Mouse (Mus musculus) c-Kit-positive CD71-positive TER-119-positive erythroid progenitor cells, embryonic 14.5 days (primary cell): ENCODE data around the gene Lrrc51.
A peak's percentile ranks its signal among the peaks of the same experiment; 100 is the strongest.
"Not testable (repeated sequence)": the region's sequence is repeated elsewhere in the genome, so short reads cannot be mapped to it uniquely, and the experiment has no call there.

Experiments
- DNase-seq: peaks from one replicate; pipeline ENCODE4 v3.0.0-alpha.2; 2013; ENCODE audit warnings: low spot score

Lrrc51 gene

DNA sequence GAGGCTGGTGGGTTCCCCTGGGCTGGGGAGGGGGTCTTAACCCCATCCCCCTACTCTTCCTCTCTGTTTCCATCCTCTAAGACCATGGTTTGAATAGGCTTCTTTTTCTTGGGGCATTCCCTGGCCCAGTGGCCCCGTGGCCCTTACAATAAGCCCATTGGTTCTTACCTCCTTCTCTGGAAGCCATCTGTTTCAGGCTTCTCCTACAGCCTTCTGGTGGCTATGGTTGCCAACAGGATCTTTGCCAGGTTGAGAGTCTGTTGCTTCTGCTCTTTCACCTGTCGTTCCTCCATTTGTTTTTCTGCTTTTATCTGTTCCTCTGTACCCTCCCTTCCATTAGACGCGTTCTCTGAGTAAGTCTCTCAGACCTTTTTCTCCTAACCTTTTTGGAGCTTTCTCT is 3.9 kb upstream of the Lrrc51 start:
- DNase-seq = no peak

DNA sequence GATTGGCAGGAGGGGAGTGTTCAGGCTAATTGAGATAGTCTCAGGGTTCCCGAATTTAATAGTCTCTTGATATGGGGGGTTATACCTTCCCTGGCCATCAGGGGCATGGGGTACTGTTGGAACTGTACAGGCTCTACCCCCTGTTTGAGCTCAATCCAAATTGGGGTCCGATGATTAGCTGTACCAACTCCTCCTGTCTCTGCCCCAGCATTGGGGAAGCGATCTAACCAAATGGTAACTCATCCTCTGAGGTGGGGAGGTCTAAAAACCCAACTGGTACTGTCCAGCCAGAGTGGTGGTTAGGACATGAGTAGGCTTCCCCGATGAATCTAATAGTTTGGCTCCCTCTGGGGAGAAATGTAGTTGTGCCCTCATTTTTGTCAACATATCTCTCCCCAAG is 3.3 kb upstream of the Lrrc51 start:
- DNase-seq = no peak

DNA sequence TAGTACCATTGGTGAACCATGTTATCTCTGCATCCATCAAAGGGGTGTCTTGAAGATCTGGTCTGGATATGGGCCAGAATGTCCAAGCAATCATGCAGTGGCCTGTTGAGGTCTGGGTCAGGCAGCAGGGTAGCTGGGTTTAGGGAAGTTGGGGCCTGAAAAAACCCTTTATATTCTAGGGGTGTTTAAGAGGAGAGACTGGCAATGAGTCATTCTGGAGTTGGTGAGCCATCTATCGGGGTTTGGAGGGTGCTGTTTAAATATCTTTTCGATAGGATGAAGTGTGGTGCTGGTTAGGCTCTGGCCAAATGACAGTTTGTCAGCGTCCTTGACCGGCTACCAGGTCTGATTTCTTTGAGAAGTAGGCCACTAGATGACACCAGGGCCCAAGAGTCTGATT is 2.3 kb upstream of the Lrrc51 start:
- DNase-seq = no peak

DNA sequence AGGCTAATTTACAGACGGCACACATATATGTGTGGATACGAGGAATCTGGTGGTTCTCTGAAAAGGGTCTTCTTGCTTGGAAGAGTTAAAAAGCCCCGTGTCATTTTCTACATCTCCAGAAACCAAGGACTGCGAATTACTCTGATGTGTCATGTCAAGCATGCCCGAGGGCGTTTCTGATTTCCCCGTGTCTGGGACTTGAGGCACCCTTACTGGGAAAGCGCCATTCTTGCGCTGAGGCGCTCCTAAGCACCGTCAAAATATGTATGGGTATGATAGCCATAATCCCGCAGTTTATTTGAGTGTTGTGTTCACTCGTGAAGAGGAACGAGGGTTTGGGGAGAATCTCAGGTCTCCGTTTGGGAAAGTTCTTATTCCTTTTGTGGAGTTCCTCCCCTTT is 395 bp downstream of the Lrrc51 start:
- DNase-seq = peak; percentile 56

DNA sequence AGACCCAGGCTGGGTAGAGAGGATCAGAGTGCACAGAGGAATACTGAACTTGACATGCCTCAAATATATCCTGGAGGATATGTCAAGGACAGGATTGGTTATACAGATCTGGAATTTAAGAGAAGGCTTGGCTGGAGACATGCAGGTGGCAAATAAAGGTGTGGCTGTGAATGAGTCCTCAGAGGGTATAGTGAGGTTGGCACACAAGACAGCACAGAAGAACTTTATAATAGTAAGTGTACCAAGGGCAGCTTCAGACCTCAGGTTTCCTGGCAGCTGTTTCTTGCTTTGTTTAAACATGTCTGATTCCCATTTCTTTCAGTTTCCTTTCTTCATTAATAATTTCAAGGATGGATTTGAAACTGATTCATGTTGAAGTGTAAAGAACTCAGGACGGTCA is 1.1 kb downstream of the Lrrc51 start:
- no peak for DNase-seq

DNA sequence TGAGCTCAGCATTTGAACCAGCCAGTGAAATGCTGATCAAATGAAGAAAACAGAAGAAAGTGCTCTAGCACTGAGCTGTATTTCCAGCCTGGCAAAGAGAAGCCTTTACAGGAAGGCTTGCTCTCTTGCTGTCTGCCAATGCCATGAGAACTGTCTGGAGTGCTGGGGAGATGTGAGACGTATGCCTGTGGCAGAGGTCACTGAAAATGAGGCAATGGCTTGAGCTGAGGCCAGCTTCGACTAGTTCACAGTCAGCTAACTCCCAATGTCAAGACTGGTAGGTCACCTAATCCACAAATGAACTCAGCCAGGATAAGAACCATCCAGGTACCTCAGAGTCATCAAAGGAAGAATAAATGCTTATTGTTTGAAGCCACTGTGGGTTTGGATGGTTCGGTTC is 5.6 kb downstream of the Lrrc51 start:
- no peak for DNase-seq

DNA sequence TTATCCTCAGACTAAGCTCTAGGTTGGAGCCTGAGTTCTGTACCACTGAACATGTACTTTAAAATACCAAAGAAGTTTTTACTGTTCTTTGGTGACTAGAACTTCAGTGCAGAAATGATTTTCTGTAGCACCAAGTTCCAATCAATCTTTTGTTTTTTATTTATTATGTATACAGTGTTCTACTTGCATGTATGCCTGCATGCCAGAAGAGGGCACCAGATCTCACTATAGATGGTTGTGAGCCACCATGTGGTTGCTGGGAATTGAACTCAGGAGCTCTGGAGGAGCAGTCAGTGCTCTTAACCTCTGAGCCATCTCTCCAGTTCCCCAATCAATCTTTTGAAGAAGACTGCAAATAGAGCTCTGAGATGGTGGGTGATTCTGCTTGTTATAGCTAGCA is 7.8 kb downstream of the Lrrc51 start:
- DNase-seq = not testable (repeated sequence)

DNA sequence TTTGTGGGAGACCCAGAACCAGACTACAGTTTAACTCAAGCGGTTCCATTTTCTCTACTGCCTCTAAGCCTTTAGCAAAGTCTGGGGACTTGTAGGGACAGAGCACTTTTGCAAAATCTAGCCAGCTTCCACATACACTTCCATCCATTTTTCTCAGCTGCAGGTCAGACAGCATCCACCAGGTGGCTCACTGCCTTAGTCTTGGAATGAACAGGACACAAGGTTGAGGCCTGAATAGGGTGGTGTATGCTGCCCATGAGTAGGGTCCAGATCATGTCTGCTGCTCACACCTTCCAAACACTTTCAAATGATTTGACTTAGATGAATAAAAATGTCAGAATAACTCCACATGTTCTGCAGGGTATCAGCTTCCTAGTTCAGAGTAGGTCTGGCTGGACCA is 15.6 kb downstream of the Lrrc51 start:
- DNase-seq = peak; percentile 58

DNA sequence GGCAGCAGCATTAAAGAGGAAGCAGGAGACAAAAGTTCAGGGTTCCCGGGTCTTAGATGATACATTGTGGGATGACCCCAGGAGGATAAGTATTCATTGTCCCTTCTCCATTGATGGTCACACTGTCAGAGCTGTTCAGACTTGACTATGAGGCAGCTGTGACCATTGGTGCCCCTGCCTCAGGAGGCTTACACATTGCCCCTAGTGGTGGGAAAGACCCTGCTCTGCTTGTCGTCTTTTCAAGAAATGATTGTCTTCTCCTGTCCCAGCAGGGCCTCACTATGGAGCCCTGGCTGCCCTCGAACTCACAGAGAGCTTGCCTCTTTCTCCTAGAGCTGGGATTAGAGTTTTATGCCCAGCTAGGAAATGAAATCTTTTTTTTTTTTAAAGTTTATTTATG is 21.7 kb downstream of the Lrrc51 start:
- DNase-seq = no peak

DNA sequence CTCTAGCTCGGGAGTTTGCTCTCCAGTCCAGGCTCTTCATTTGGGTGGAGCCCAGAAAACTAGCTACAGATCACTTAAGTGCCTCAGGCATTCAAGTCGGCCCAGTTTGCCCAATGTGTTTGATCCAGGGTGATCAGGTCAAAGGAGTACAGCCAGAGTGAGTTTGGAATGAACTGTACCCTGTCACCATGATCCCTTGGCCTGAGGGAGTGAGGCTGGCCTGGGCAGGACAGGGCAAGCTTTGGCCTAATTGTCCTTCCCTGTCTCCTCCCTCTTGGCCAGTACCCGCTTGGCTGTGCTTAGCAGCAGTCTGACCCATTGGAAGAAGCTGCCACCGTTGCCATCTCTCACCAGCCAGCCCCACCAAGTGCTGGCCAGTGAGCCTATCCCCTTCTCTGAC is 23.6 kb downstream of the Lrrc51 start:
- DNase-seq = no peak

DNA sequence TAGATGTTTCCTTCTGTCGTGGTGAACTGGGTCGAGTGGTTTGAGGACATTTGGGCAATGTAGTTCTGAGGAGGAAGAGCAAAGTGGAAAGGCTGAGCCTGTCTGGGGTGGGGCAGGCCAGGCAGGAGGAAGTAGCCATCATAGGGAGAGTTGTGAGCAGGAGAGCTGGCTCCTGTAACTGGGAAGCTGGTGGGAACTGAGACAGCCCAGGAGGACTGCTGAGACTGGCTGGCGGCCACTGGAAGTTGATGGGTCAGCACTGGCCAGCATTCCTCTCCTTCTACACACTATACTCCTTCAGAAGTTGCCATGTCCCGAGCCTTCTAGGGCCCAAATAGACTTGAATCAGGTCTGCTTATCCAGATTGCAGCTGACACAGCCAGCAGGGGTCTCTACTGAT is 25.3 kb downstream of the Lrrc51 start:
- no peak for DNase-seq

DNA sequence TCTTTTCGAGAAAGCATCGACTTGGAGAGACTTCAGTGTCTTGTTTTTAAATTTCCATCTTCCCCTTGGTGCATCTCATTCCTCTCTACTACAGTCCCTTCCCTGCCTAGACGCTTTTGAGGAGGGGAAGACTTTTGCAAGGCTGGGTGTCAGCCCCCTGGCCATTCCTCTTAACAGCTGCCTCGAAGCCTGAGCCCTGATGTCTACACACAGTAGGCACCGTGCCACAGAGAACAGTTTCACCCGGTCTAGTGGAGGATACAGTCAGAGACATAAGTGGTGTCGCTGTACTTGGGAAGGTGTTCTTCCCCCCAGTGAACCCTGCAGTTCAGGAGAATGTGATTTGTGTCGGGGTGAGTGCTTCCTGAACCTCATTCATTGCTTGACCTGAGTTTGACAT is 27.0 kb downstream of the Lrrc51 start:
- DNase-seq = no peak

DNA sequence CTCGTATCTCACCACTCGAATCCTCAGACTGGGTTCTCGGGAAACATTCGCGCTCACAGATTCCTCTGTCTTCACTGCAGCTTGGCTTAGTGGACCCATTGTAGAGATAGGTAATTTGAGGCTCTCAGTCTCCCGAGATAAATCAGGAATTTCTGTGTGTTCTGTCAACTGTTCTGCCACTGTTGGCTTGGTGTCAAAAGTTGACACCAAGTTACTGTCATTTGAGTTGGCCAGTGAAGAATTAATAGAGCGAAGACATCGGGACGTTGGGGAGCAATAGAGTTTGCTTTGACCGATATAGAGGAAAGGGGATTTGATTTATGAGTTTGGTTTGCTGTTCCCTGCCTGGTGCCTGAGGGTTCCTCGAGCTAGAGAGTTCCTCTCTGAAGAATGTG is 27.4 kb downstream of the Lrrc51 start, which contains the start of gene Tomt:
TSS of gene Tomt (minus strand) at position 73 of the 395 bp plus-strand sequence.
- DNase-seq = no peak

DNA sequence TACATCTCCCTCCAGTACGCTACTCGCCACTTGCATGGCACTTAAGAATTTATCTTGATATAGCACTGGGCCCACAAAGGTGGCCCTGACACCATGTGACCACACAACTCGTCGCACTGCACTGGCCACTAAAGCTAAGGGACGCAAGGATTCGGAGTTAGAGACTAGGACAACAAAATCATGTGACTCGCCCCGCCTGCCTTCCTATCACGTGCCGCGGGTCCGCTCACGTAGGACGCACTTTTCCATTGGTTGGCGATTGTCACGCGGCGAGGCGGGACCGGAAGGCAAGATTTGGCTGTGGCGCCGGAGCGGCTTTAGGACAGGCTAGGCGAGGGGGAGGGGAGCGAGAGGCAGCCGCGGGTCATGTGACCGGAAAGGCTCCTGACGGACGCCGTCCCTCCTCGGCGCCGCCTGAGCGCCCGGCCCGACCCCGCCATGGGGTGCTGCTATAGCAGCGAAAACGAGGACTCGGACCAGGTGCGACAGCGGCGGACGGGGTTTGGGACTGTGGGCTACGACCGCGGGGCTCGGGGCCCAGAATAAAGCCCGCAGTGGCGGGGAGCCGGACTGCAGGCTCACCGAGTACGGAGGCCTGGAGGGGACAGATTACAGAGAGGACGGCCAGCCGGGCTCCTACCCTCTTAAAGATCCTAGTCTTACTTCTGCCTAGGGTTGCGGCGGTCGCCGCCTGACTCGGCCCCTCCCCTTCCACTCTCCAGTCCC is 28.0 kb downstream of the Lrrc51 start, which contains the start of gene Lamtor1:
TSS of gene Lamtor1 (plus strand) at position 344 of the 726 bp plus-strand sequence.
- DNase-seq = peak; percentile 99

DNA sequence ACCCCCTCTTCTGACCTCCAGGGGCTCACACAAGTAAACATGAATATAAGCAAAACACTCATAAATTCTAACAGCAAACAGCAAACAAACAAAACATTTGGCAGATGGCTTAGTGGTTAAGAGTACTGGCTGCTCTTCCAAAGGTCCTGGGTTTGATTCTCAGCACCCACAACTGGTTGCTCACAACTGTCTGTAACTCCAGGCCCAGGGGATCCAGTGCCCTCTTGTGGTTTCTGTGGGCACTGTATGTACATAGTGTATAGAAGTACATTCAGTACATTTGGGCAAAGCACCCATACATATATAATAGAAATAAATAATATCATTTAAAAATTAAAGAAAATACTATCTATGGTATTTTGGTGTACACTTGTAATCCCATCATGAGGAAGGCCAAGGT is 30.8 kb downstream of the Lrrc51 start:
- no peak for DNase-seq

DNA sequence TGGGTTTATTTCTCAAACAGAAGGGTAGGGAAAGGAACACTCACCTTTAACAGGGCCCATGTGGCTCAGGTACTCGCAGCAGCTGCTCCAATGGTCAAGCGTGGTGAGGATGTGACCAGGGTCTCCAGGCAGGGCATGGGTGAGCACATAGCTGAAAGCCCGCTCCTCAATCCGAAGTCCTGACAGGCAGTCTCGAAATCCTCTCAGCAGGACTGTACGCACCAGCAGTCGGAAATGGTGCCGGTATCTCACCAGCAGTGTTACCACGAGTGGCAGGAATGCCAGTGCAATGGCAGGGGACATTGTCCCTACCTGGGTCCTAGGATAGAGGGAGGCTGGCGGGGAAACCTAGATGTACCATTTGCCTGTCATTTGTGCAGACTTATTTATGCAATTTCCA is 31.7 kb downstream of the Lrrc51 start:
- no peak for DNase-seq

DNA sequence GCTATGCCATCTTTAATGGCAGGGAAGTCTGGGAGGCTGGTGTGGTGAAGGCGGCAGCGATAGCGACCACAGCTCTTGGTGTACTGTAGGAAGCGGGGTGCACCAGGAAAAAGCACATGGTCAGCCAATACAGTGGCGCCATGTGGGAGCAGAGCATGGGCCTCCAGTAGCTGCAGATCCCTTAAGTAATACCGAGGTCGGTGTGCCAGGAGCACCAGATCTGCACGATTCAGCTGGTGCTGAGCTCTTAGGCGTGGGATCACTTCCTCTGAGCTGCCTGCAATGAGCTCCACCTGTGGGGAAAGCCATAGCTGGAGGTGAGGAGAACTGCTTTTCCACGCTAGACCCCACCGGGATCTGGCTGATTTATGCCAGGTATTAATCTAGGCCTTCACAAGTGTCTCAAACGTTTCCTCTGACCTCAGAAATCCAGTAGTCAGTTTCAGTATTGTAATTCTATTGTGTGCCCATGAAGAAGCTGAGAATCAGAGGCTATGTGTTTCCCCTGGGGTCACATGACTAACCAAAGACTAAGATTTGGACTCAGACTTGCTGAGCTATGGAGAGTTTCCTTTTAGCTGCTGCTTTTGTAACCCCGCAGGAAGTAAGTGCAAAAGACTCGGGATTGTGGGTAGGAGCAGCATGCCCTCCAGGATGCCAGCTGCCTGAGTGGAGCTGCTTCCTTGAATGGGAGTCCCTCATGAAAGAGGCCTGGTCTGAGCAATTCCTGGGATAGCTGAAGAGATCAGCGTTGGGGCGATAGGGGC is 33.2 kb downstream of the Lrrc51 start:
- DNase-seq = no peak

DNA sequence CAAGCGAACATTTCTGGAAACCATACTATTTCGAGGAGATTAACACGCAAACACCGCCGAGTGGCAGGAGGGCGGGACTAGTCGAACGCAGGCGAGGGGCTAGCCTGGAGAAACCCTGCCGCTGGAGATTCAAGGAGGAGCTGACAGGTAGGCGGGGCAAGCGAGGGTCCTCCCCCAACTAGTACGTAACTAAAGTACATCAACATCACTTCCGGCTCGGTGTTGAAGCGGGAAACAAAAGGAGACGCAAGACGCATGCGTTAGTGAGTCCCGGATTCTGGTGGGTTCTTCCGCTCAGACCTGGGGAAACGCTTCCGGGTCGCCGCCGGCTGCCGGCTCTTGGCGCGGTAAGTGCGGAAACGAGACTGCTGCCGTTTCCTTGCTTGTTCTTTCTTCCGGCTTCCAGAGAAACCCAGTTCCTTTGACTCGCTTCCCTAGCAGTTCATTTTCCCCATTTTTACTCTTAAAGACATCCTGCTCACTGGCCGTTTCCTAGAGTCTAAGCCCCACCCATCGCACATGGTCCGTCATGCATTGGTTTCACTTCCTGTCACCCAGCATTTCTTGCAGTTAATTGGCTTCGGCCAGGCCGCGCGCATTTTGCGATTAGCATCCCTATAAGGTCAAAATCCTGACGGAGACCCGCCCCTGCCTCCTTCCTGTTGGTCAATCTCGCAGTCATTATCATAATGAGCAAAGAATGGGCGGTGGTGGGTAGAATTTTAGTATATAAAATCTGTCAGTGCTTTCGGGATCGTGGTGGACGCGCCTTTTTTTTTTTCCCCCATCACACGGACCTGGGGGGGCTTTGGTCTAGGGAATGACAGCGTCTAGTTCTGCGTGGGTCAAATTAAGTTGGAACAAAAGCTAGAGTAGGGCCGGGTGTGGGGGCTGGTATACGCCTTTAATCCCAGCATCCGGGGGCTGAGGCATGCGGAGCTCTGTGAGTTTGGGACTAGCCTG is 37.3 kb downstream of the Lrrc51 start:
- DNase-seq = peak; percentile 99

DNA sequence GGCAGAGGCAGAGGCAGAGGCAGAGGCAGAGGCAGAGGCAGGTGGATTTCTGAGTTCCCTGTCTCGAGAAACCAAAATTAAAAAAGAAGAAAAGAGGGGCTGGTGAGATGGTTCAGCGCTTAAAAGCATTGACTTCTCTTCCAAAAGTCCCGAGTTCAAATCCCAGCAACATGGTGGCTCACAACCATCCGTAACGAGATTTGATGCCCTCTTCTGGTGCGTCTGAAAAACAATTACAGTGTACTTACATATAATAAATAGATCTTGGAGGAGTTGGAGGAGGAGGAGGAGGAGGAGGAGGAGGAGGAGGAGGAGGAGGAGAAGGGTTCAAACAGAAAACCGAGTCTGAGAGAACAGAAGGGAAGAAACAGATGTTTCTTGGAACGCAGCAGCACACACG is 38.0 kb downstream of the Lrrc51 start:
- DNase-seq = no peak

DNA sequence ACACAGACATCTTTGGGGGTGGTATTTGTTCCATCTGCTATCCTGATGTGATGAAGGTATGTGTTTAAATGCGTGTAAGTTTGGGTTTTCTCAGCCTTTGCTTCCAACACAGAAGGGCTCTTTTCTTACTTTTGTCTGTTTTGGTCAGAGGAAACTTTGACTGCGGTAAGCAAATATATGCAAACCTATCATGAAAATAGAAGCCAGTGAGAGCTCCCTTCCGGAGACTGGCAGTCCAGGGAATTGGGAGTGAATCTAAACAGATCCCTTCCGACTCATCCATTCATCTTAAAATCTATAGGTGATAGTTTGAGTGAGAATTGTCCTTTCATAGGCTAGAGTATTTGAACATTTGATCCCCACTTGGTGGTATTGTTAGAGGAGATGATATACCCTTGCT is 45.2 kb downstream of the Lrrc51 start:
- no peak for DNase-seq

DNA sequence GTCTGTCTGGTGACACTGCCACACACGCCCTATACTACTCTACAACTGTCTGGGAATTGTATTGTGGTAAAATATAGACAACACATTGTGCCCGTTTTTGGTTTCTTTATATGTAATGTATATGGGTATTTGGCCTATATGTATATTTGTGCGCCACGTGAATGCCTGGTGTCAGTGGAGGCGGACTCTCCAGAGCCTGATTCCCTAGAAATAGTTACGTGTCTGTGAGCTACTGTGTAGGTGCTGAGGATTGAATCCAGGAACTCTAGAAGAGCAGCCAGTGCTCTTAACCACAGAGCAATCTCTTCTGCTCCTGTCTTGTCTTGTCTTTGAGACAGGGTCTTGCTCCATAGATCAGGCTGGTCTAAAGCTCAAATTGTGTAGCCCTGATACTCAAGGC is 47.4 kb downstream of the Lrrc51 start:
- DNase-seq = no peak

DNA sequence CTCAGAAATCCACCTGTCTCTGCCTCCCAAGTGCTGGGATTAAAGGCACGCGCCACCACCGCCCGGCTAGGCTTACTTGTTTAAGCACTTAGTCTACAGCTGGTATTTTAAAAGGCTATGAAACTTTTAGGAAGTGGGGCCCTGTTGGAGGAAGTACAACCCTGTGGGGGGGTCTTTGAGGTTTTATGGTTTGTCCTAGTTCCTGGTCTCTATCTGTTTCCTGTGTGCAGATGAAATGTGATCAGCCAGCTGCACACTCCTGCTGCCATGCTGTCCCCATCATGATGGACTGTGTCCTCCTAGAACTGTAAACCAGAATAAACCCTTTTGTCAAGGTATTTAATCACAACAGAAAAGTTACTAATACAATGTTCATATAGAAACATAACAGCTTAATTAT is 49.5 kb downstream of the Lrrc51 start:
- no peak for DNase-seq
